ENCODE assay signal across 9 mouse cellular contexts in genomic region chr13:48497693-48498221, GRCm38 (mm10). TPM values are rescaled to one million over a fixed set of nuclear protein-coding genes. Genes with fewer than 3 reads are reported as not detected.
DNase-seq lines count a peak whose midpoint lies in the region; ATAC-seq and TF ChIP-seq lines count a peak whose summit lies in the region.
"Had no signal": no experiment of that assay in that cellular context is flagged by ENCODE, and none has a peak within 500 bp of the region (broad histone marks: within the 10 kb centered on the region; RNA-seq: fewer than 3 reads in every experiment).

No protein-coding gene starts in this region.

- peaks cover 7% of the 10 kb centered on the region for H3K4me1 ChIP-seq in embryonic facial prominence, embryonic 10.5 days
- peaks cover 12% of the 10 kb centered on the region for H3K4me1 ChIP-seq in heart, embryonic 10.5 days
- H3K4me1 ChIP-seq in limb, embryonic 11.5 days (ENCODE audit: control insufficient read depth, insufficient read depth, low read length): no peaks in the 10 kb centered on the region
- H3K4me1 ChIP-seq in midbrain, embryonic 16.5 days (ENCODE audit: control insufficient read depth, insufficient read depth, low read length): peaks cover 13% of the 10 kb centered on the region
- H3K4me1 ChIP-seq in testis, adult 2 months (ENCODE audit: control insufficient read depth, insufficient read depth, low read length): 0 out of 2 replicates have a peak, but pooled peaks cover 2% of the 10 kb centered on the region

- H3K9ac ChIP-seq in limb, embryonic 11.5 days (ENCODE audit: low read length): no peak overlapping the region
- peak overlapping the region; percentile 44; the same call in 1 of the 2 replicates for H3K9ac ChIP-seq in midbrain, embryonic 16.5 days (ENCODE audit: low read depth, low read length)

- ATAC-seq in limb, embryonic 11.5 days (ENCODE audit: insufficient number of reproducible peaks, low FRiP score, low TSS enrichment, low read depth): peak; percentile 89
- peak; percentile 100 for ATAC-seq in midbrain, embryonic 16.5 days

- peak; percentile 81 for TF ChIP-seq CTCF in testis, adult 2 months (IDR thresholded peaks at IDR 0.05; ENCODE audit: control insufficient read depth, insufficient read depth, insufficient replicate concordance, low read depth, low read length)

- H3K9me3 ChIP-seq in embryonic facial prominence, embryonic 10.5 days: peaks cover 14% of the 10 kb centered on the region; the same call in 1 of the 2 replicates
- no peaks in the 10 kb centered on the region for H3K9me3 ChIP-seq in heart, embryonic 10.5 days
- no peaks in the 10 kb centered on the region for H3K9me3 ChIP-seq in limb, embryonic 11.5 days (ENCODE audit: control insufficient read depth, low read length)
- H3K9me3 ChIP-seq in midbrain, embryonic 16.5 days (replicated peaks; ENCODE audit: control insufficient read depth, low read length, poor library complexity, severe bottlenecking): peaks cover 3% of the 10 kb centered on the region; the same call in 1 of the 2 replicates

- peak overlapping the region; percentile 25; the same call in 1 of the 2 replicates for H3K4me2 ChIP-seq in limb, embryonic 11.5 days (ENCODE audit: low read depth, severe bottlenecking)
- H3K4me2 ChIP-seq in midbrain, embryonic 16.5 days (ENCODE audit: low read length): peak overlapping the region; percentile 57

- peak; percentile 40 to 41 for DNase-seq in CD8-positive naive resting alpha-beta T cell, adult 2 months (ENCODE audit: low read depth in 2 of 2, low spot score in 2 of 2)
- peak; percentile 76 for DNase-seq in adrenal gland, postnatal 10 days
- peak; percentile 79 for DNase-seq in embryonic facial prominence, embryonic 10.5 days (ENCODE audit: low spot score)
- DNase-seq in heart, embryonic 10.5 days (ENCODE audit: low spot score): peak; percentile 80
- peak; percentile 61 for DNase-seq in kidney, adult 9 months
- peak; percentile 80 for DNase-seq in limb, embryonic 11.5 days (ENCODE audit: low spot score)

- 12% methylated on average over 15 of the region's 15 CpGs for WGBS in embryonic facial prominence, embryonic 10.5 days
- 16% methylated on average over 15 of the region's 15 CpGs for WGBS in heart, embryonic 10.5 days
- 9% methylated on average over 15 of the region's 15 CpGs for WGBS in limb, embryonic 11.5 days
- WGBS in midbrain, embryonic 16.5 days: 5% methylated on average over 15 of the region's 15 CpGs

- H3K36me3 ChIP-seq in embryonic facial prominence, embryonic 10.5 days (replicated peaks): peaks cover 48% of the 10 kb centered on the region
- peaks cover 32% of the 10 kb centered on the region; the same call in 1 of the 2 replicates for H3K36me3 ChIP-seq in heart, embryonic 10.5 days
- H3K36me3 ChIP-seq in limb, embryonic 11.5 days (ENCODE audit: control insufficient read depth, insufficient read depth, low read length): peaks cover 5% of the 10 kb centered on the region
- H3K36me3 ChIP-seq in midbrain, embryonic 16.5 days (ENCODE audit: control insufficient read depth, insufficient read depth, low read length): peaks cover 11% of the 10 kb centered on the region
- no peaks in the 10 kb centered on the region for H3K36me3 ChIP-seq in testis, adult 2 months (ENCODE audit: control insufficient read depth, insufficient read depth, low read length)

- TF ChIP-seq POLR2A in testis, adult 2 months (IDR thresholded peaks at IDR 0.05; ENCODE audit: control insufficient read depth, low read depth, low read length): peak; percentile 24; the same call in 1 of the 2 replicates

- H3K27me3 ChIP-seq in embryonic facial prominence, embryonic 10.5 days (replicated peaks; ENCODE audit: low read depth, poor library complexity, severe bottlenecking): no peaks in the 10 kb centered on the region
- H3K27me3 ChIP-seq in heart, embryonic 10.5 days (ENCODE audit: insufficient read depth, poor library complexity, severe bottlenecking): no peaks in the 10 kb centered on the region
- no peaks in the 10 kb centered on the region for H3K27me3 ChIP-seq in limb, embryonic 11.5 days (ENCODE audit: control insufficient read depth, insufficient read depth, low read length)
- H3K27me3 ChIP-seq in midbrain, embryonic 16.5 days (ENCODE audit: control insufficient read depth, insufficient read depth, low read depth, low read length): no peaks in the 10 kb centered on the region
- no peaks in the 10 kb centered on the region for H3K27me3 ChIP-seq in testis, adult 2 months (ENCODE audit: control insufficient read depth, insufficient read depth, low read length)

- H3K27ac ChIP-seq in embryonic facial prominence, embryonic 10.5 days (replicated peaks): no peak overlapping the region
- no peak overlapping the region for H3K27ac ChIP-seq in heart, embryonic 10.5 days
- H3K27ac ChIP-seq in limb, embryonic 11.5 days (replicated peaks; ENCODE audit: low read depth, low read length): no peak overlapping the region
- H3K27ac ChIP-seq in midbrain, embryonic 16.5 days (ENCODE audit: low read length): peak overlapping the region; percentile 77
- H3K27ac ChIP-seq in testis, adult 2 months (ENCODE audit: control insufficient read depth, insufficient read depth, low read depth, low read length): no peak overlapping the region; the same call in 1 of the 2 replicates

- peak overlapping the region; percentile 50 for H3K4me3 ChIP-seq in embryonic facial prominence, embryonic 10.5 days
- peak overlapping the region; percentile 35 for H3K4me3 ChIP-seq in heart, embryonic 10.5 days
- peak overlapping the region; percentile 11; the same call in 1 of the 2 replicates for H3K4me3 ChIP-seq in limb, embryonic 11.5 days (ENCODE audit: low read depth, low read length)
- H3K4me3 ChIP-seq in midbrain, embryonic 16.5 days (ENCODE audit: low read depth, low read length): peak overlapping the region; percentile 36
- H3K4me3 ChIP-seq in testis, adult 2 months (ENCODE audit: control insufficient read depth, low read depth, low read length): peak overlapping the region; percentile 82

RNA-seq across cellular contexts. Expression of gene Zfp169, which starts 15.5 kb away (rescaled TPM):
- total RNA-seq in adrenal gland, postnatal 10 days (2021): 1 to 10 TPM; 5.9 to 8.4 TPM
- 4.6 and 4.9 TPM in 2 replicates for polyA plus RNA-seq in embryonic facial prominence, embryonic 10.5 days (2016; fragmentation: Nextera tagmentation; extraction: Ambion mirVana)
- polyA plus RNA-seq in heart, embryonic 10.5 days (2016; fragmentation: Nextera tagmentation; extraction: Ambion mirVana): 2.7 and 3.6 TPM in 2 replicates
- 8.4 and 8.5 TPM in 2 replicates for polyA plus RNA-seq in limb, embryonic 11.5 days (2014; fragmentation: Nextera tagmentation; extraction: Ambion mirVana)
- 5.8 and 7.5 TPM in 2 replicates for polyA plus RNA-seq in midbrain, embryonic 16.5 days (2015; fragmentation: Nextera tagmentation; extraction: Ambion mirVana)
- polyA plus RNA-seq in testis, adult 2 months (2012; rRNA removed): 11.5 and 12.1 TPM in 2 replicates

RNA-seq across cellular contexts. Expression of gene A830005F24Rik, which starts 15.6 kb away (rescaled TPM):
- under 1 TPM in 1 of 2 experiments, not detected in 1; 0.39 TPM for total RNA-seq in adrenal gland, postnatal 10 days (2021)
- polyA plus RNA-seq in embryonic facial prominence, embryonic 10.5 days (2016; fragmentation: Nextera tagmentation; extraction: Ambion mirVana): 2.7 TPM in 2 replicates
- polyA plus RNA-seq in heart, embryonic 10.5 days (2016; fragmentation: Nextera tagmentation; extraction: Ambion mirVana): 1.6 and 2.0 TPM in 2 replicates
- 3.5 and 3.9 TPM in 2 replicates for polyA plus RNA-seq in limb, embryonic 11.5 days (2014; fragmentation: Nextera tagmentation; extraction: Ambion mirVana)
- 3.4 and 4.9 TPM in 2 replicates for polyA plus RNA-seq in midbrain, embryonic 16.5 days (2015; fragmentation: Nextera tagmentation; extraction: Ambion mirVana)
- polyA plus RNA-seq in testis, adult 2 months (2012; rRNA removed): 0.15 TPM in 1 of 2 replicates, not detected in the other
- polyA plus RNA-seq: gonadal fat pad, adult 2 months had no signal

Comparison
In these comparisons a context has a peak if more than half of its experiments do, and no peak if none do; other contexts are left out.
1. H3K4me3 ChIP-seq: peak in every context shown above with its lines; median percentile 82 in testis, adult 2 months; 50 in embryonic facial prominence, embryonic 10.5 days; 36 in midbrain, embryonic 16.5 days; 35 in heart, embryonic 10.5 days; 11 in limb, embryonic 11.5 days.